Mouse (Mus musculus) liver, adult (tissue): ENCODE results near the gene Hhipl1.

Experiments used
- GATA4 ChIP-seq: IDR thresholded peaks from 2 replicates; pipeline ENCODE4 v1.6.1; 2014; ENCODE audit warnings: mild to moderate bottlenecking, low read length; ENCODE audit not compliant: insufficient replicate concordance

The Hhipl1 gene

GRCm38 (mm10) chr12:108317201-108317738 lies 11.2 kb downstream of the Hhipl1 start:
- TF ChIP-seq GATA4 = no peak

- TF ChIP-seq GATA4 = no peak
These were observed 11.9 kb downstream of the Hhipl1 start for GRCm38 (mm10) chr12:108317826-108318430.

DNA sequence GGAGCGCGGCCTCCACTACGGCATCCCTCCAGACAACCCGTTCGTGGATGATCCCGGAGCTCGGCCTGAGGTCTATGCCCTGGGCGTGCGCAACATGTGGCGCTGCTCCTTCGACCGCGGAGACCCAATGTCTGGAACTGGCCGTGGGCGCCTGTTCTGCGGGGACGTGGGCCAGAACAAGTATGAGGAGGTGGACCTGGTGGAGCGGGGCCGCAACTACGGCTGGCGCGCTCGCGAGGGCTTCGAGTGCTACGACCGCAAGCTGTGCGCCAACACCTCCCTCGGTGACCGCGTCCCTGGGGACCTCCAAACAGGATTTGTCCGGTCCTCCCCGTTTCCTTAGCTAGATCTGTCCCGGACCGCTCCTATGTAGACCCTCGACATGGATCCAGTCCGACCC lies 12.4 kb downstream of the Hhipl1 start:
- no peak for TF ChIP-seq GATA4

GRCm38 (mm10) chr12:108320096-108320495 lies 14.0 kb downstream of the Hhipl1 start:
- no peak for TF ChIP-seq GATA4

DNA sequence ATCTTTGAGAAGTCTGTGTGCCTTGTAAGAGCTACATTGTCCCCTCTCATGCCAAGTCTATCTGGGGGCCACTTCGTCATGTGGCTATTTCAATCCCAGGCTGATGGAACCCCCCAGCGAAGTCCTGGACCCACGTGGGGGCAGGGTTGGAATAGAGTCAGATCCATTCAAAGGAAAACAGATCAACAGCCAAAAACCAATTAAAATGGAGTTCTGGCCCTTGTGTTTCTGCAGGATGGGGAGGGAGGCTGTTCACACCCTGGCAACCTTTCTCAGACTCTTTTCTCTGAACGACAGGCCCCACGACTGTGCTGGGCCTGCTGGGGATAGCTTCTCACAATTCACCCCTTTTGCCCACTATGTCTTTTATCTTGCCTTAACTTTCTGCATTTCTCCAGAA lies 20.3 kb downstream of the Hhipl1 start:
- TF ChIP-seq GATA4 = no peak

DNA sequence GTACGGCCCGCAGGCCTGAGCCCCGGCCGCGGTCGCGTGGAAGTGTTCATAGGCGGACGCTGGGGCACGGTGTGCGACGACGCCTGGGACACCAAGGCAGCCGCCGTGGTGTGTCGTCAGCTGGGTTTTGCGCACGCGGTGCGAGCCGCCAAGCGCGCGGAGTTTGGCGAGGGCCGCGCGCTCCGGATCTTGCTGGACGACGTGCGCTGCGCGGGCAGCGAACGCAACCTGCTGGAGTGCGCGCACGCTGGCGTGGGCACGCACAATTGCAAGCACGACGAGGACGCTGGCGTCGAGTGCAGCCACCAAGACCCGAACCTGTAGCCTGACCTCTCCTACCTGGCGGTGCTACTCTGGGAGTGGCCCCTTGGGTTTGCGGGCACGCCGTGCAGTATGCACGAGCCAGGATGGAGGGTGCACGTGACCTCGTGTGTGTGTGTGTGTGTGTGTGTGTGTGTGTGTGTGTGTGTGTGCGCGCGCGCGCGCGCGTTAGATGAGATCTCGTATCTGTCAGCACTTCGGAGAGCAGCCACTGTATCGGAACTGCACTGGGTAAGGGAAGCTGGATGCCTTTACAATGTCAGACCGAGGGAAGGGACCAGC lies 21.9 kb downstream of the Hhipl1 start:
- TF ChIP-seq GATA4 = no peak

- no peak for TF ChIP-seq GATA4
These were observed 27.0 kb downstream of the Hhipl1 start for GRCm38 (mm10) chr12:108333056-108333455.

- no peak for TF ChIP-seq GATA4
These were observed 27.4 kb downstream of the Hhipl1 start for GRCm38 (mm10) chr12:108333481-108333882.

DNA sequence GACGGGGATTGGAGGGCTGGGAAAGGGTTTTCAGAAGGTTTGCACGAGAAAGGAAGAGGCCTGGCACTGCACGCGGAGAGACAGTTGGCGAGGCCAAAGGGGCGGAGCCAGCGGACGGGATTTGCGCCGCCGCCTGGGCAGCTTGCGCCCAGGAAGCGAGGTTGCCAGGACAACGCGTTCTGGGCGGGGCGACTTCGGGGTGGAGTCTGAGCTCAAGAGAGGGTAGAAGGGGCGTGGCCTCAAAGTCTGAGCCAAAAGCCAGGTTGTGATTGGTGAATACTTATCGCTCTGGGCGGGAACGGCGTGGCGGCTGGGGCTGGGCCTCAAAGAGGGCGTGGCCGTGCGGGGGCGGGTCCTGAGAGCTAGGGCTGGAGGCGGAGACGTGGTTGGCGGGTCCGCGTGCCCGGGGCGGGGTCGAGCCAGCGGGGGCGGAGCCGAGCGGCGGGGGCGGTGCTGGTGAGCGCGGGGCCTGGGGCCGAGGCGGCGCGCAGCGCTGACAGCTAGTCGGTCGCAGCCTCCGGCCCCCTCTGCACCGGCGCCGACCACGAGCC lies 27.9 kb downstream of the Hhipl1 start, which contains the start of gene Cyp46a1:
Gene Cyp46a1 (plus strand): TSS at position 487 of the 551 bp plus-strand sequence.
- TF ChIP-seq GATA4 = peak; percentile 92; the same call in 1 of the 2 replicates

- TF ChIP-seq GATA4 = no peak
These were observed 28.5 kb downstream of the Hhipl1 start for GRCm38 (mm10) chr12:108334529-108334928.

- no peak for TF ChIP-seq GATA4
These were observed 32.6 kb downstream of the Hhipl1 start for GRCm38 (mm10) chr12:108338572-108339190.

DNA sequence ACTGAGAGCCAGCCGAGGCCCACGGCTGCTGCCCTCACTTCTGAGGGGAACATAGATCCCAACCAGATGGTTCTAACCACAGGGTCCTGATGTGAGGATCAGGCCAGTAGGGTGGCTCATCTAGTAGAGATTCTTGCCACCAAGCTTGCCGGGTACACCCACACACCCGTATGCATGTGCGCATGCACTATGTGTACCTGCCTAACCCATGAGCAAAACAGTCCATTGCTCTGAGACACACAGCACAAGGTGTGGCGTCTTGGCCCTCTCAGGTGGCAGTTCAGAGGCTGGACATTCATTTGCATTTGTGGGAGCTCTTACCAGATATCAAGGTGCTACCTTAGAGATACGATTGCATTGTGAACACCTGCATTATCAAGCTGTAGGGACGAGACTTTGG lies 42.1 kb downstream of the Hhipl1 start:
- no peak for TF ChIP-seq GATA4

GRCm38 (mm10) chr12:108349026-108349425 lies 43.0 kb downstream of the Hhipl1 start:
- TF ChIP-seq GATA4 = no peak

DNA sequence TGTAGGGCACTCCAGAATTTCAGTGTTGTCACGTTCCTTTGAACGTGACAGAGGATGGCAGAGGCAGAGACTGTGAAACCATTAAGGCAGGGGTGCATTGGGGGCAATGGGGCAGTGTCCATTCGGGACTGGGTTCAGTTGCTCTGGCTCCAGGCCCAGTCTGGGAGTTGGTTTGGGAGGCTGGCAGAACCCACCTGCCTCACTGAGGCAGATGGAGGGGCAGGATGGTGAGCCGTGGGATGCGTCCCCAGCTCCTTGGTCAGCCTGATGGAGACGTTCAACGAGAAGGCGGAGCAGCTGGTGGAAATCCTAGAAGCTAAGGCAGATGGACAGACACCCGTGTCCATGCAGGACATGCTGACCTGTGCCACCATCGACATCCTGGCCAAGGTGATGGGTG lies 44.9 kb downstream of the Hhipl1 start:
- TF ChIP-seq GATA4 = no peak

DNA sequence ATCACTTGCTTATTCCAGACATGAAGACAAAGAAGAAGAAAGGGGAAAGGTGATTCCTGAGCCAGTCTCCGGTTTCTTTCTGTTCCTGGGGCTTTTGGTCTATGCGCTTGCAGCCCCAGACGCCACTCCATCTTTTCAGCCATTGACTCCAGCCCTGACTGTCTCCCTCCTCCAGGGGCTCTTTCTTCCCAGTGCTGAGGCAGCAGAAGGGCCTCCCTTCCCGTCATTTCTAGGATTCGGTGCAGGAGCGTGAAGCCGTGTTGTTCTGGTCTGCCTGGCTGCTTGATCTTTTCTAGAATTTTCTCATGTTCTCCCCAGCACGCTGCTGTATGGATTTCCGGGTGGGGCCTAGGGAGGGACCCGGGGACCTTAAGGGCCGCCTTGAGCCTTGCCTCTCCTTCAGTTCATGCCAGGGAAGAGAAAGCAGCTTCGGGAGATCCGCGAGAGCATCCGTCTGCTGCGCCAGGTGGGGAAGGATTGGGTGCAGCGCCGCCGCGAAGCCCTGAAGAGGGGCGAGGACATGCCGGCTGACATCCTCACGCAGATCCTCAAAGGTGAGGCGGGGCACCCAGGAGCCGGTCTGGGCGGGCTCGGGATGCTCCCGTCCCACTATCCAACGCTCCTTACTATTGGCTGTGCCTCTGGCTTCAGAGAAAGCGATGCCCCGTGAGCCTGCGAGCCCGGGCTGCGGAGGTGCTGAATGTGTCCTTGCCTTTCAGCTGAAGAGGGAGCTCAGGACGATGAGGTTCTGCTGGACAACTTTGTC lies 46.5 kb downstream of the Hhipl1 start:
- no peak for TF ChIP-seq GATA4
